Mouse (Mus musculus) liver, adult 2 months (tissue): ENCODE results near the gene Tenm2.

ENCODE experiments used
- CTCF ChIP-seq: fragments of 200-500 bp; IDR thresholded peaks from 2 replicates; pipeline ENCODE4 v1.5.1; 2011; ENCODE audit warnings: low read depth, low read length, control low read depth
- POLR2A ChIP-seq: fragments of 200-500 bp; IDR thresholded peaks from 2 replicates; pipeline ENCODE4 v1.6.1; 2011; ENCODE audit warnings: low read length, control low read depth; ENCODE audit not compliant: insufficient read depth; ENCODE audit errors: extremely low read depth

- no peak for TF ChIP-seq CTCF
- no peak for TF ChIP-seq POLR2A
Observed at GRCm38 (mm10) chr11:36893061-36893460, 342.7 kb downstream of the Tenm2 start.
